Mouse (Mus musculus): ENCODE data around the gene Sardh.

- no peak for TF ChIP-seq ZMIZ1 (IDR thresholded peaks at IDR 0.05; ENCODE audit: low read depth, low read length)
- no peak for TF ChIP-seq EP300 (IDR thresholded peaks at IDR 0.05; ENCODE audit: low read length)
- TF ChIP-seq KAT2A (IDR thresholded peaks at IDR 0.05; ENCODE audit: insufficient replicate concordance, low read length) = no peak
- no peak for TF ChIP-seq ETS1 (conservative IDR thresholded peaks at IDR 0.05; ENCODE audit: low read depth, low read length)
These were observed 32.6 kb downstream of the Sardh start for GRCm38 (mm10) chr2:27215537-27215936.
